Mouse (Mus musculus): ENCODE data around the gene Grik3.

- TF ChIP-seq CTCF (IDR thresholded peaks at IDR 0.05; ENCODE audit: low read depth) (no peak), EP300 (IDR thresholded peaks at IDR 0.05; ENCODE audit: low read depth) (no peak)
Observed at GRCm38 (mm10) chr4:125533965-125534364, 43.5 kb downstream of the Grik3 start.
